Mouse (Mus musculus) kidney, adult 2 months (tissue): ENCODE data around the gene Cope. TPM values are rescaled to one million over a fixed set of nuclear protein-coding genes. Genes with fewer than 3 reads are reported as not detected.

ENCODE experiments used
- DNase-seq: peaks from one replicate; pipeline ENCODE4 v3.0.0; 2021
- H3K27ac ChIP-seq: fragments of 200-500 bp; 2 replicates; pipeline ENCODE4 v1.5.1; 2012; ENCODE audit warnings: low read depth, low read length, control low read depth, inconsistent platforms; ENCODE audit not compliant: insufficient read depth
- H3K27me3 ChIP-seq: fragments of 200-500 bp; replicated peaks from 2 replicates; pipeline ENCODE4 v1.6.1; 2012; ENCODE audit warnings: mild to moderate bottlenecking, moderate library complexity, low read length, inconsistent platforms; ENCODE audit not compliant: control insufficient read depth, insufficient read depth
- H3K36me3 ChIP-seq: fragments of 200-500 bp; 2 replicates; pipeline ENCODE4 v1.6.1; 2012; ENCODE audit warnings: mild to moderate bottlenecking, moderate library complexity, low read length, inconsistent platforms; ENCODE audit not compliant: control insufficient read depth, insufficient read depth
- H3K4me1 ChIP-seq: fragments of 200-500 bp; 2 replicates; pipeline ENCODE4 v1.6.1; 2011; ENCODE audit warnings: low read length; ENCODE audit not compliant: control insufficient read depth, insufficient read depth
- H3K4me3 ChIP-seq: fragments of 200-500 bp; 2 replicates; pipeline ENCODE4 v1.5.1; 2011; ENCODE audit warnings: mild to moderate bottlenecking, low read depth, low read length, control low read depth; ENCODE audit not compliant: insufficient read depth
- CTCF ChIP-seq: fragments of 200-500 bp; conservative IDR thresholded peaks from 2 replicates; pipeline ENCODE4 v1.5.1; 2011; ENCODE audit warnings: low read depth, mild to moderate bottlenecking, control low read depth, low read length, moderate library complexity, mixed read lengths; ENCODE audit not compliant: insufficient read depth, insufficient read length
- POLR2A ChIP-seq: fragments of 200-500 bp; IDR thresholded peaks from one replicate; pipeline ENCODE4 v1.6.1; 2011; ENCODE audit warnings: low read depth, low read length, control low read depth
- WGBS: fragments of 180-500 bp; shearing (Covaris S2); methylation state at CpG from one replicate; pipeline ENCODE4 v1.1.7; 2018; 5-methylcytosine and 5-hydroxymethylcytosine counted together
- polyA plus RNA-seq: library from polyadenylated mRNA; depleted of rRNA; stranded (reverse); fragments of >200 nt; gene quantifications from 2 replicates; pipeline ENCODE4 v1.2.3, GENCODE M21; 2012; rRNA removed

Gene Cope
- 277 and 300 TPM in 2 replicates for polyA plus RNA-seq

DNA sequence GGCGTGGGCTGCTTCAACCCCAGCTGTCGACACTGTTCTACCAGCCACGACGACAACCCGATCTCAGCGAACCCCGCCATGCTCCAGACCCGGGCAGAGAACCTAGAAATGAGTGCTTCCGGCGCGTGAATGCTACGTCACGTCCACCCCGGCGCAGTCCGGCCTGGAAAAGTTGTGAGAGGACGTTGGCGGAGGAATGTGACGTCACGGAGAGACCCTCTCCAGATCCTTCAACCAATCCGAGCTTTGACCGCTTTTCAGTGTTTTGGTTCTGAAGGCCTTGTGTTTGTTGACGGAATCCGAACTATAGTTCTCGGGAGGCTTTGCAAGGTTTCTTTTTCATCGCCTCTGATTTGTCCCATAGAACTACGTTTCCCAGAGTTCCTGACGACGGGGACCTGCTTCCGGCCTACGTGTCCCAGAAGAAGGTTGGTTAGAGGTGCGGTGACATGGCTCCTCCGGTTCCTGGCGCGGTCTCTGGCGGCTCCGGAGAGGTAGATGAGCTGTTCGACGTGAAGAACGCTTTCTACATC, at the start of gene Cope, which contains the start of gene Ddx49:
Cope (plus strand) TSS at position 161 of the 533 bp plus-strand sequence.
Ddx49 (minus strand) TSS at position 132 of the 533 bp plus-strand sequence.
- Histone ChIP-seq H3K27me3 (no peaks in the 10 kb centered on the region), H3K4me1 (peaks cover 6% of the 10 kb centered on the region), H3K4me3 (peak within 1 kb of the TSS; percentile 95), H3K27ac (peak within 1 kb of the TSS; percentile 93), H3K36me3 (no peaks in the 10 kb centered on the region)
- under 1% methylated on average over 40 of the region's 40 CpGs for WGBS
- TF ChIP-seq CTCF (no peak), POLR2A (peak; percentile 61)
- DNase-seq: peak; percentile 97

DNA sequence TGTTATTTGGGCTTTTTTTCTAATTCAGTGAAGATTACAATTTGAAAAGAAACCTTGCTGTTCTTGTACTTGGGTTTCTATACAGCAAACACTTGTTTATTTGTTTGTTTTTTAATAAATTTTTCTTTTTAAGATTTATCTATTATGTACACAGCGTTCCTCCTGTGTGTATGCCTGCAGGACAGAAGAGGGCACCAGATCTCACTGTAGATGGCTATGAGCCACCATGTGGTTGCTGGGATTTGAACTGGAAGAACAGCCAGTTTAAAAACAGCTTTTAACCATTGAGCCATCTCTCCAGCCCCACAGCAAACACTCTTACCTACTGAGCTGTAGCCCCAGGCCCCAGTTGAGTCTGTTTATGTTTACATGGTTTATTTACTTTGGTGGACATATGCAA, 47.7 kb upstream of the Cope start:
- no peaks in the 10 kb centered on the region for H3K4me1 ChIP-seq
- DNase-seq: no peak
- peaks cover 2% of the 10 kb centered on the region for H3K36me3 ChIP-seq
- no peaks in the 10 kb centered on the region for H3K27me3 ChIP-seq
- H3K4me3 ChIP-seq: no peak overlapping the region
- 66% methylated on average over 1 of the region's 1 CpGs for WGBS
- TF ChIP-seq POLR2A: no peak
- TF ChIP-seq CTCF: no peak
- H3K27ac ChIP-seq: no peak overlapping the region

DNA sequence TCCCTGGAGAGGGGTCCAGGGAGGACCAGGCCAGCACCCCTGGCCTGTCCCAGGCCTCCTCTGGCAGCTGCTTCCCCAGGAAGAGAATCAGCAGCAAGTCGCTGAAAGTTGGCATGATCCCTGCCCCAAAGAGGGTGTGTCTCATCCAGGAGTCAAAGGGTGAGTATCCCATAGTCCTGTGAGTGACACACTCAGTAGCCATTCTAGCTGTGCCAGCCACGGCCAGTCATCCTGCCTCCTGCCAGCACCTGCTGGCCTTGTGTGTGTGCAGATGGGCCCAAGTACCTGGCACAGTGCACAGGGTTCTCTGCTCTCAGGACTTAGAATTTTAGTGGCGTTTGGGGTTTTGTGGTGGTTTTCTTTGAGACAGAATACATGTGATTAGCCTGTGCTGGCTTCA, 44.9 kb upstream of the Cope start:
- Histone ChIP-seq H3K27me3 (no peaks in the 10 kb centered on the region), H3K4me3 (no peak overlapping the region), H3K36me3 (no peaks in the 10 kb centered on the region; the same call in 1 of the 2 replicates), H3K4me1 (no peaks in the 10 kb centered on the region), H3K27ac (no peak overlapping the region)
- TF ChIP-seq CTCF (no peak), POLR2A (no peak)
- DNase-seq: no peak
- WGBS: 53% methylated on average over 3 of the region's 3 CpGs

DNA sequence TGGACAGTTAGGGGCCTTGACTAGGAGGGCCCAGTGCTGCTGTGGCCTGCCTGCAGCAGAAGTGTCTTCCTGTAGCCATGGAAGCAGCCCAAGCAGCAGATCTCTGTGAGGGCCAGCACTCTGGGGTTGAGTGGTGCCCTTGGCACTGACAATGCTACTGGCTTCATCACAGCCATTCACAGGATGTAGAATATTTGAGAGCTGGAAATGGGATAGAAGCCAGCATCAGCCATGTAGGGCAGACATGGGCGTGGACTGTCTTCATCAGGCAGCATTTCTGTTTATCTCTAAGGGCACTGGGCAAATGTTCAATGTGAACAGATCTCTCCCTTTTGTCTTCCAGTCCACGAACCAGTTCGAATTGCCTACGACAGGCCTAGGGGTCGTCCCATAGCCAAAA, 43.7 kb upstream of the Cope start:
- no peak for DNase-seq
- TF ChIP-seq CTCF (no peak), POLR2A (no peak)
- Histone ChIP-seq H3K4me1 (no peaks in the 10 kb centered on the region), H3K4me3 (no peak overlapping the region), H3K27ac (no peak overlapping the region), H3K36me3 (no peaks in the 10 kb centered on the region; the same call in 1 of the 2 replicates), H3K27me3 (no peaks in the 10 kb centered on the region)
- WGBS: 88% methylated on average over 5 of the region's 5 CpGs

DNA sequence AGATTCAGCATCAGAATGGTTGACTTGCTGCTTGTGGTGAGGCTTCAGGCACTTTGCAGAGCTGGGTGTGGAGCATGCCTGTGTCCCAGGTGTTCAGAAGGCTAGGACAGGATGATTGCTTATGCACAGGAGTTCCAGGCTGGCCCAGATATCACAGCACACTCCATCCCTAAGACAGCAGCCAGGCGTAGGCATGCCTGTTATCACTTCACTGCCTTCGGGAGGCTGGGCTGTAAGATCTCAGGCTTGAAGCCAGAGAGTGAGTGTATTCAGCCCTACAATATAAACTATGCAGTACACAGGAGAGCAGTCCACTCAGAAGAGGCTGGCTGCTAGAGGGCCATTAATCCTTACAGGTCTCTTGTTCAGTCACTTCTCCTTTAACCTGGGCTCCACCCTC, 43.3 kb upstream of the Cope start:
- no peak for TF ChIP-seq CTCF
- no peak for TF ChIP-seq POLR2A
- no peaks in the 10 kb centered on the region for H3K27me3 ChIP-seq
- H3K27ac ChIP-seq: no peak overlapping the region
- no peaks in the 10 kb centered on the region; the same call in 1 of the 2 replicates for H3K36me3 ChIP-seq
- H3K4me3 ChIP-seq: no peak overlapping the region
- DNase-seq: no peak
- H3K4me1 ChIP-seq: no peaks in the 10 kb centered on the region
- 79% methylated on average over 2 of the region's 2 CpGs for WGBS

DNA sequence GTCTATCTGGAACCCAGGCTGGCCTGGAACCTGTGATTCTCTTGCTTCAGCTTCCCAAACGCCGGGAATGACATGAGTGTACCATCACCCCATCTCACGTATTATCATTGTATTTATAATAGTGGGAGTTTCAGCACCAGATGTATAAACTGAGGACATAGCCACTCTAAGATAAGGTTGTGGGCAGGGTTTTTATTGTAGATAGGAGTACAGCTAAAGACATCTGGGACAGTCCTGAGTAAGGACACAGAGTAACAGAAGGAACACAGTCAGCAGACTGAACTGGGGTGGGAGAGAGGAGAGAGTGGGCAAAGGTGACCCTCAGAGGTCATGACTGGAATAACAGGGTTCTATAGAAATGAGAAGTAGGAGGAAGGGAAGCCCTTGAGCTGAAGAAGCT, 34.6 kb upstream of the Cope start:
- no peak for TF ChIP-seq POLR2A
- TF ChIP-seq CTCF: no peak
- Histone ChIP-seq H3K27ac (no peak overlapping the region), H3K4me3 (no peak overlapping the region), H3K27me3 (no peaks in the 10 kb centered on the region), H3K36me3 (no peaks in the 10 kb centered on the region), H3K4me1 (peaks cover 1% of the 10 kb centered on the region; the same call in 1 of the 2 replicates)
- DNase-seq: no peak
- WGBS: 89% methylated on average over 3 of the region's 3 CpGs

DNA sequence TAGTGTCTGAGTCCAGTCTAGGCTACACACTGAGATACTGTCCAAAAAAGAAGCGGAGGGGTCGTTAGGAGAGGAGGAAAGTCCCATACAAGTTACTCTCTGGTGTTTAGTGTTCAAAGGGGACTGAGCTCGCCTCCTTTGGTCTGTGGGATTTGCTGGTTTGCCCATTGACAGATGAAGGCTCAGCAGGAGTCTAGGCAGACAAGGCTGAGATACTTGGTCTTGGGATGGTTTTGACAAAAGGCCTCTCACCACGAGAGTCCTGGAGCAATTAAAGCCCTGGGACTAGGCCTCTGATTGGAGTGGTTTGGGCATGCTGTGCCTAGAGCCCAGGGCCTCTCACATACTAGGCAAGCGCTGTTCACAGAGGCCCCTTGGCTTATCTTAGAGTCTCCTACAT, 34.0 kb upstream of the Cope start:
- no peaks in the 10 kb centered on the region for H3K36me3 ChIP-seq
- TF ChIP-seq POLR2A: no peak
- TF ChIP-seq CTCF: no peak
- no peak for DNase-seq
- H3K27me3 ChIP-seq: no peaks in the 10 kb centered on the region
- no peak overlapping the region for H3K27ac ChIP-seq
- WGBS: 74% methylated on average over 5 of the region's 5 CpGs
- H3K4me1 ChIP-seq: peaks cover 8% of the 10 kb centered on the region; the same call in 1 of the 2 replicates
- no peak overlapping the region for H3K4me3 ChIP-seq
